Mouse (Mus musculus) layer of hippocampus, postnatal 36 days (tissue): Measurements from ENCODE around the gene 4931406P16Rik. TPM values are rescaled to one million over a fixed set of nuclear protein-coding genes. Genes with fewer than 3 reads are reported as not detected.
A peak's percentile ranks its signal among the peaks of the same experiment; 100 is the strongest.
"Not testable (repeated sequence)": the region's sequence is repeated elsewhere in the genome, so short reads cannot be mapped to it uniquely, and the experiment has no call there.

ENCODE experiments used
- DNase-seq, 2 experiments: peaks; one replicate each; pipeline ENCODE4 v3.0.0; 2022
- total RNA-seq, 2 experiments: library from RNA; stranded (reverse); gene quantifications; 2 replicates each; pipeline ENCODE4 v1.2.3; 2021

Gene 4931406P16Rik
- total RNA-seq: 10 to 100 TPM; 36.5 to 42.3 TPM

DNA sequence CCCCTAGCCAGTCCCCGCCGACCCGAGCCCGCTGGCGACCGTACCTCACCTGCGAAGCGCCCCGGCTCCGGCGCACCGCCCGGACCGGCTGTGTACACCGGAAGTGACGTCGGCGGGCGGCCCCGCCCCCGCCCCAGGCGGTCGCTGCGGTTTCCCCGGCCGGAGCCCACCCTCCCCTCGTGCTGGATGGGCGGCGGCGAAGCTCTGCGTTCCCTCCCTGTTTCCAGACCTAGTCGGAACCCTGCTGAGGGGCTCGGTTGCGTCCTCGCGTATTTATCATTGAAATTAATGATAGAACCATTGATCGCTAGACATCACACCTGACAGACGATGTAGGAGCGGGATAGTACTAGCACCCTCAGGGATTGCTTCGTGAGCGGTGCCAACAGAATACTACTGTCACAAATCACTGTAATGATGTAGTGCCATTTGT is at the start of gene 4931406P16Rik:
TSS of gene 4931406P16Rik (minus strand) at position 109 of the 433 bp plus-strand sequence.
- peak; percentile 87 to 89 for DNase-seq

DNA sequence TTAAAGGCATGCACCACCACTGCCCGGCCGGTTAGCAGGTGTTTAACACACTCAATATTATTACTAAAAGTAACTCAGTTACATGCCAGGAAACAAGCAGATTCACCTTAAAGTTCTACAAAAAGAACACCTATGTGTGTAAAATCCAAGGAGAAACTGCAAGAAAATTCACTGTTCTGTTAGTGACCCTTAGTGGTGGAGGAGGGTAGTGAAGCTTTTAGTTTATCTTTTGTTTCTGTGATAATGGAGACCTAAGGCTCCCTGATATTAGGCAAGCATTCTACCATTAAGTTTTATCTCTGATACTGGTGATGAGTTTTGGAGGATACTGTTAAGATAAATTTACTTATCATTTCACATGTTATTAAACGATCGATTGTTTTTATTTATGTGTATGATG is 42.3 kb upstream of the 4931406P16Rik start:
- no peak for DNase-seq

DNA sequence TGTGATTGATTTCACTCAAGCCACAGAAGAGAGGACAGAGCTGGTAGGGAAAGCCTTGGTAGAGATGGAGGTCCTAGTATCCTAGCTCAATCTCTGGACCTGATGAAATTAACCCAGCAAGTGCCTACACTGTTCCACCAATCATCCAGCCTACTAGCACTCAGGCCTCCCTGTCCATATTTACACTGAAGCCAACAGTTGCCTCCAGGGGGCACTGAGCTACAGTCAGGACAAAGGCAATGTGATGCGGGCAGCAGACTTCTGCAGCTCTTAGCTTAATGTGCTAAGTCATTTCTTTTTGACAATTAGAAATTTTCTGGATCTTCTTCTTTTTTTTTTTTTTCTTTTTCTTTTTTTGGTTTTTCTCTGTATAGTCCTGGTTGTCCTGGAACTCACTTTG is 38.6 kb upstream of the 4931406P16Rik start:
- DNase-seq: no peak

DNA sequence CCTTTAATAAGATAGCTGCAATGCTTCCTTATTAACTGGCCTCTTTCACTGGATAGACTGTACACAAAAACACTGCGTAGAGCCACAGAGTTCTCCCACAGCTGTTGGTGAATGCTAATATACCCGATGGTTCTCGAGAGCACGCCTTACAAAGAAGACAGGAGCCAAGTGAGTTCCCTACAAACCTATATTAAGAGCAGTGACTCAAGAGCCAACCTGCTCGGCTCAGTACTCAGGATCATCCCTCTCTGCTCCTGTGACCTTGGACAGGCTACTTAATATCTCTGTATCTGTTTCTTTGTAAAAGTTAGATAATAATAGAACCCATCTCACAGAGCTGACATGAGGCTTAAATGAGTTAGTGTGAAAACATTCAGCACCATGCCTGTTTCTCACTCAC is 36.8 kb upstream of the 4931406P16Rik start:
- no peak for DNase-seq

DNA sequence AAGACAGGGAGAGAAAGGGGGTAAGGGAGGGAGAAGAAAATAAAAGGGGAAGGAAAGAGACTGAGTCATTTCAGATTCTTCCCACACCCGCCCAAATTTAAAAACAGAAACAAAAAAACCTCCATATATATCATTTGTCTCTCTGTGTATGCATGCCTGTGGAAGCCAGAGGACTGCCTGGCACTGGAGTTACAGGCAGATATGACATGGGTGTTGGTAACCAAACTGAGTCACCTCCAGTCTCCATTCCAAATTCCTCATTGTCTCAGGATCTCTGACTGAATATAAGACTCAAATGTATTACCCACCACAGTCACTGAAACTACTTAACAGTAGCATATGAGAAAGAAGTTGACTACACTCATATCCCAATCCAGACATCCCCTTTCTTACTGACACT is 34.7 kb upstream of the 4931406P16Rik start:
- no peak for DNase-seq

DNA sequence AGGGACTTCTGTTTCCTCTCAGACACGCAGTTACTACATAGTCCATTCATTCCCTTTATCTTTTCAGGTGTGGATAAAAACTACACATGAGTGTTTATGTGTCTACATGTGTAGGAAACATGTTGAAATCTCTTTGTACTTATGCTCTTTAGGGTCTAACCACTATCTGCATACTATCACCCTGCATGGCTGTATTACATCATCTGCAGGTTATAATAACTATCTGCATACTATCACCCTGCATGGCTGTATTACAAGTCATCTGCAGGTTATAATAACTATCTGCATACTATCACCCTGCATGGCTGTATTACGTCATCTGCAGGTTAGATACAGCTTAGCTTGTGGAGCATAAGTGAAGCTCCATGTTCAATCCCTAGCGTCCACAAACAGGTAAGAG is 33.7 kb upstream of the 4931406P16Rik start:
- DNase-seq: no peak

DNA sequence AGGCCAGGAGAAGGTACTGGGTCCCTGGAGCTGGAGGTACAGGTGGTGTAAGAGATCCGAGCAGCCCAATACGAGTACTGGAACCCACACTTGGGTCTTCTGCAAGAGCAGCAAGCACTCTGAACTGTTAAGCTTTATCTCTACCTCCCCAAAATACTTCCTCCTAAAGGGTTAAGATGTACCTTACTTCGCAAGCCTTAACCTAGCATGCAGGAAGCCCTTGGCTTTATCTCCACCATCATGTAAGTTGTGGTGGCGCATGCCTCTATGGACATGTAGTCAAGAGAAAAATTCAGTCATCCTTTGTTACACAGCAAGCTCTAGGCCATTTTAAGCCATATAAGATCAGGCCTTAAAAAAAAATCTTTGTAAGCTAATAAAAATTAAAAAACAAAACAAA is 33.2 kb upstream of the 4931406P16Rik start:
- no peak for DNase-seq

DNA sequence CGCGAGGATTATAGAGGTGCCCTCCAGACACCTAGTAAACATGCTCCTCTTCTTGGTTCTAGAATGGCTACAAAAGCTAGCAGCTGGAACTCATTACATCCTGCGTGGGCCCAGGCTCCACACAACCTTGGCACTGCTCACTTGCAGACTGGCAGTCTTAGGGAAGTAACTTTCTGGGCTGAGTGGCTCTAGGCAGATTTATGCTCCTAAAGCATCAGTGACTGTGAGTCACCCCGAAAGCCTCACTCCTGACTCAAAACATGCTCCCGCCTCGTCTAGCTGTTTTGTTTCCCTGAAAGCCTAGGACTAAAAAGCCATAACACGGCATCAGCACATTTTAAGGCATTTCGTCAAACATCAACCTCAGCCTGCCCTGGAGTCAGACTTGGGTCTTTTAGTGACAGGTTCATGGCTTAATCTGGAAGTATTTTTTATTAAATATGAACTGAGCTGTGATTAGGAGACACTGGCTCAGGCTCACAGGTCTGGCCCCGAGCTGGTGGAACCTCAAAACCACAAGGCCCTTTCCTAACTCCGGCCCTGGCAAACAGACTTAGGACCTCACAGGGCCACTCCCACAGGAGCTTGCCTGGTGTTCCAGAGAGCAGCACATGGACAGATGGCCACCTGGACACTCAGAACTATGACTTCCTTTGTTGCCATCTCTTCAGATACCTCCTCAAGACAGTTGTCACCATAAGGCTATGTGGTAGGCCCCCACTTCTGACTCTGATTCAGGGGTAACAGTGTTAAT is 28.9 kb upstream of the 4931406P16Rik start:
- no peak for DNase-seq

DNA sequence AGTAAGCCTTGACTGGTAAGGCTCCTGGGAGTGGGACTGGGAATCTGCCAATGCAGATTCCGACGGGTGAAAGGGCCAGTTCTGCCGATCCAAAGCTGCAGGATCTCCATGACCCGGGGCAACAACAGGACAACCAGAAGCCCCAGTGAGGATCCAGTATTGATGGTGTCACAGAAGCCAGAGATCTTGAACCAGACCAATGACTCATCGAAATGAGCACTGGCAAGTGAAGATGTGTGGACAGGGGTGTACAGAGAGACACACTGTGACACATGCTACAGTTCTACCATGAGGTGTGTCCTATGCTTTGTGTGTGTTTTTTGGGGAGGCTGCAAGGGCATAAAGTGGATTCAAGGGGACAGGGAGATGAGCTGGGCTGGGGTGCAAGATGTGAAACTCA is 27.5 kb upstream of the 4931406P16Rik start:
- DNase-seq: no peak

DNA sequence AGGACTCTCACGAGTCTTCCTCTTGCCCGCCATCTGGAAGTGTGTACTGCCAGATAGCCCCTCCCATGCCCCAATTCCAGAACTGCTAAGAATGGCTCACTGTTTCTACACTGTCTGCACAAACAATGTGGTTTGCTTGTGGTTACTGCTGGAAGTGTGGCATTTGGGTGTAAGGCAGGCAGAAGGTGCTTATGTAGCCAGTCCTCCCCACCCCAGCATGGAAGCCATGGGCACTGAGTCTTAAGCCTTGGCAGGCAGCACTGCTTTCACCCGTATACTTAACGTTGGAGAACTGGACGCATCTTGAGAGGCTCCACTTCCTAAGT is 25.8 kb upstream of the 4931406P16Rik start:
- no peak for DNase-seq

DNA sequence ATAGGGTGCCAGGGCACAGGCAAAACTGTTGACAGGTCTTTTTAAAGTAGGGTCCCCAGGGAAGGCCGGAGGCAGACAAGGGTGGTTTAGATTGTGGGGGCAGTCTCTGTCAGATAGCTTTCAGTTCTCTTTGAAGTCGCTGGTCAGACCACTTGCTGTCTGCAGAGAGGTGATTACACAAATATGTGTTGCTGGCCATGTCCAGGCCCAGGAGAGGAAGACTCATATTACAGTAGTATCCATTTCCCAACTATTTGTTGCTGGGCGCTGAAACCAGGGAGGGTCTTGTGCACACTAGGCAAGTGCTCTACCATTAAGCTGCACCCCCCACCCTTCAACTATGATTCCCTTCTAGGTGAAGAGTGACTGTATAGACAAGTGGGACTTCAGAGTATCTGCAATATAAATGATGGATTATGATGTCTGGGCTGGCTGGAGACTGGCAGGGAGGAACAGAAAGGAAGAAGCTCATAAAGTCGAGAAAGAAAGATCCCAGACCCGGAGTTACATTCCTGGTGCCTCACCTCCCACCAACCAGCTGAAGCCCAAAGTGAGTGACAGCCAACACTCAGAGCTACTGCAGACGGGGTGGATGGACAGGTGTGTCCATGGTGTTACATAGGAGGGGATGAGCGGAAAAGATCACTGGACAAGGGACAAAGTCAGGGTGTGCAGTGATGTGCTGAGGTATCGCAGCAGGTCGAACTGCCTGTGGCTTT is 25.3 kb upstream of the 4931406P16Rik start:
- DNase-seq: no peak

DNA sequence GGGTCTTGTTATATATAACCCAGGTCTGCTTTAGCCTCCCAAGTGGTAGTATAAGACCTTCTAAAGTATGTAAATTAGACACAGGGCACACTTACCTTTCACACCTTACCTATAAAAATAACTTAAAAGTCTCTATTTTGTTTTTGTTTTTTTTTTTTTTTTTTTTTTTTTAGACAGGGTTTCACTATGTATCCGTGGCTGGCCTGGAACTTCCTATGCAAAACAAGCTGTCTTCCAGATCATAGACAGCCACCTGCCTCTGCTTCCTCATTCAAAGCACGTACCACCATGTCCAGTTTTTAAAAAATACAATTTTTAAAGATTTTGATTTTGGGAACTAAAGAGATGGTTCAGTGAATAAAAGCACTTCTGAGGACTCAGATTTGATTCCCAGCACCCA is 23.9 kb upstream of the 4931406P16Rik start:
- DNase-seq: no peak

DNA sequence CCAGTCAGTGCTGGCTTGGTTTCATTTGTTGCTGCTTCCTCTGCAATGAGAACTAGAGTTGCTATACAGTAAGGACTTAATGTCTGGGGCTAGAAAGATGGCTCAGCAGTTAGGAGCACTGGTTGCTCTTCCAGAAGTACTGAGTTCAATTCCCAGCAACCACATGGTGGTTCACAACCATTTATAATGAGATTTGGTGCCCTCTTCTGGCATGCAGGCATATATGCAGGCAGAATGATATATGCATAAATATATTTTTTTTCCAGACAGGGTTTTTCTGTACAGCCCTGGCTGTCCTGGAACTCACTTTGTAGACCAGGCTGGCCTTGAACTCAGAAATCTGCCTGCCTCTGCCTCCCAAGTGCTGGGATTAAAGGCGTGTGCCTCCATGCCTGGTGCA is 23.2 kb upstream of the 4931406P16Rik start:
- not testable (repeated sequence) for DNase-seq

DNA sequence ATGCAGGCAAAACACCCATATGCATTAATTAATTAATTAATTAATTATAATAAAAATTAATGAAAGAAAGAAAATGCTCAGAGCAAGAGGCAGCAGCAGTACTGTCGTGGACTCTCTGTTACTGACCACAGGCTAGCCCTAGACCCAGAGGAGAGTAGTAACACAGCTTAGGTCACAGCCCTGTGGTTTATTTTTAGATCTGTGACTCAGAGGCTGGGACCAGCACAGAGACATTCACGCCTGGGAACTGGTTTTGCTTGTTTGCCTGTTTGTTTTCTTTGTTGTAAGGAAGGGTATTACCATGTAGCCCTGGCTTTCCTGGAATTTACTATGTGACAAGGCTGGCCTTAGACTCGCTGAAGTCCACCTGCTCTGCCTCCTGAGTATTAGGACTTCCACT is 14.1 kb upstream of the 4931406P16Rik start:
- DNase-seq: no peak

DNA sequence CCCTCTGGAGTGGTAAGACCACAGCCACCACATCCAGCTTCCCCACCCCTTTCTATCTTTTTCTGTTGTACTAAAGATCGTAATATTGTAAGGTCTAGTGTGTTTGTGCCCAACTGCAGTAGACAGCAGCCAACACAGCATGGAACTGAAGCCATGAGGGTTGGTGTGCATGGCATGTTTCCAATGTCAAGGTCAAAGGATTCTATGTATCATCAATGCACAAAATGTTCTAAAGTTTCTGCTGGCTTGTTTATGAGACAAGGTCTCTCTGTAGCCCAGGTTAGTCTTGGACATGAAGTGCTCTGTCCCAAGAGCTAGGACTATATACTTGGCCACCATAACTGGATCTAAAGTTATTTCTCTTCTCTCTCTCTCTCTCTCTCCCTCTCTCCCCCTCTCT is 11.5 kb upstream of the 4931406P16Rik start:
- no peak for DNase-seq

DNA sequence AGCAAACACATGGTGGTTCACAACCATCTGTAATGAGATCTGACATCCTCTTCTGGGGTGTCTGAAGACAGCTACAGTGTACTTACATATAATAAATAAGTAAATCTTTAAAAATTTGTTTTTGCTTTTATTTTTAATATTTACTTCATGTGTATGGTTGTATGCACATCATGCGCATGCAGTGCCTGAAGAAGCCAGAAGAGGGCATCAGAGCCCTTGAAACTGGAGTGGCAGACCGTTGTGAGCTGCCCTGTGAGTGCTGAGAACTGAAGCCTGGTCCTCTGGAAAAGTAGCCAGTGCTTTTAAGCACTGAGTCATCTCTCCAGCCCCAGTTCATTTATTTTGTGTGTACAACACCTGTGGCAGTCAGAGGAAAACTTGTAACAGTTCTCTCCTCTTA is 10.7 kb upstream of the 4931406P16Rik start:
- DNase-seq: no peak

DNA sequence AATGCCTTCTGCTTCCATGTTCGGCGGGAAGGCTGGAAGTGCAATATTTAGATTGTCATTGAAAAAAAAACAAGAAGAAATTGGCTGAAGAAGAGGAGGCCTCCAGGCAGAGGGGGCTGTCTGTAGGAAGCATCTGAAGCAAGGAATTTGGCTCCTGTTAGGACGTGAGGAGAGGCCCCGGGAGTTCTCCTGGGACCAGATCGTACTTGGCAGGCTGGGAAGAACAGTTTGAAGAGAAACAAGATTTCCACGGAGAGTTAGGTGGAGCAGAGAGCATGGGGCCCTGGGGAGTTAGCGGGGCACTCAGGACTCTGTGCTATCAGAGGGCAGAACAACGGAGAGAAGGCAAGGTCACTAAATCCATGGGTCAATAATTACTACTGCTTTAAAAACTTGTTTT is 10.0 kb upstream of the 4931406P16Rik start:
- DNase-seq: no peak

DNA sequence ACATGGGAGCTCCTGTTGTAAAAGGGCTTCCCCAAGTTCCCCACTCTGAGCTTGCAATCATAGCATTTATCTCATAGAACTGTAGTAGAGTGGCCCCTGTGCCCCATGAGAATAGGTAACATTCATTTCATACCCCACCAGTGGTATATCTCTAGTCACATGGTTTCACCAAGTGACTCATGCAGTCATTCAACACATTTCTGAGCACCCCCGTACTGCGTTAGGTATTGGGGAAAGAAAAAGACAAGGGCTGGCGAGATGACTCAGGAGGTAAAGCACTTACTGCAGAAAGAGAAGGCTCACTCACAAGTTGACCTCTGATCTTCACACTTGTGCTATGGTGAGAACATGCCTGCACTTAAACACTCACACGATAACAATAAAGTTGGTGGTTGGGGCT is 8.6 kb upstream of the 4931406P16Rik start:
- no peak for DNase-seq

DNA sequence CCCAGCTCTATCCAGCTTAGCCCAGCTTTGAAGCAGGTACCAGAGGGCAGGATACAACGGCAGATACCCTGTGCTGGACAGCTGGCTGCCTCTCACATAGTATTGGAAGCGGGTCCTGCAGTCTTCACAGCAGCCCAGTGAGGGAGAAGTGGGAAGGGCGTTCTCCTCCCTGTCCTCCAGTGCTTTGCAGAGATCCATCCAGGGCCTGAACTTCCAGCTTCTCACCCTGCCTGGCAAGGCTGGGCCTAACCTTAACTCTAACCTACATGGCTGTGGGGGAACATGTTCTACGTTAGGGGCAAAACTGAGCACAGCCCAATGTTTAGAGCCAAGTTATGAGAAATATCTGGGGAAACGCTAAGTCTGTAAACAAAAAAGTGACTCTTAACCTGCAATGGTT is 7.8 kb upstream of the 4931406P16Rik start:
- DNase-seq: no peak

DNA sequence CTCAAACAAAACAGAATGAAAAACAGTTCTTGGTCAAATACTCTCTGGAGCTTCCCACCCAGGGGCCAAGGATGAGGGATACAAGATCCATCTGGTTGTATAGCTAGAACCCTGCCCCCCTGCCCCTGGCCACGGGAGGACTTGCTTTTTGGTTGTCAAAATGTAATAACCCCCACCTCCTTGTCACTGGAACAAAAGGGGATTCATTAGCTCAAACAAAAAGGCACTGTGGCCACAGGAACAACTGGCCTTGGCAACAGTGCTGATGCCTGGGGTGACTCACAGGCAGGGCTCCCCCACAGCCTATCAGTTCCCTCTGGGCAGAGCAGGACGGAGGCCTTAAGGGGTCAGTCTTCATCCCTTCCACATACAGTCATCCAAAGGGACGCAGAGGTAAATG is 6.6 kb upstream of the 4931406P16Rik start:
- peak in 1 of 2 experiments; percentile 44 for DNase-seq

DNA sequence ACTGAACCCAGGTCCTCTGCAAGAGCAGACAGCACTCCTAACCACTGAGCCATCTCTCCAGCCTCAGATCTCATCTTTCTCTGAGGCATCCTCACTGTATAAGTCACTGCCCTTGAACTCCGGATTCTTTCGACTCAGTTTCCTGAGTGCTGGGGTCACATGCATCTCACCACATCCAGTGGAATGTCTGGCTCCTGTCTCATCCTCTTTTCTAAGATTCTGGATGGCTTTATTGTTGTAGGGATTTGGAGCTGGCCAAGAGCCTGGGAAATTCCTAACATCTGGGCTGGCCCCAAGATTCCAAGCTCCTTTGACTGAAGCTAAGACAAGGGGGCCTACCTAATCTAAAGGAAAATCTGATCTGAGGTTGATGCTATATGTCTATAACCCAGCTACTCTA is 5.8 kb upstream of the 4931406P16Rik start:
- DNase-seq: no peak

DNA sequence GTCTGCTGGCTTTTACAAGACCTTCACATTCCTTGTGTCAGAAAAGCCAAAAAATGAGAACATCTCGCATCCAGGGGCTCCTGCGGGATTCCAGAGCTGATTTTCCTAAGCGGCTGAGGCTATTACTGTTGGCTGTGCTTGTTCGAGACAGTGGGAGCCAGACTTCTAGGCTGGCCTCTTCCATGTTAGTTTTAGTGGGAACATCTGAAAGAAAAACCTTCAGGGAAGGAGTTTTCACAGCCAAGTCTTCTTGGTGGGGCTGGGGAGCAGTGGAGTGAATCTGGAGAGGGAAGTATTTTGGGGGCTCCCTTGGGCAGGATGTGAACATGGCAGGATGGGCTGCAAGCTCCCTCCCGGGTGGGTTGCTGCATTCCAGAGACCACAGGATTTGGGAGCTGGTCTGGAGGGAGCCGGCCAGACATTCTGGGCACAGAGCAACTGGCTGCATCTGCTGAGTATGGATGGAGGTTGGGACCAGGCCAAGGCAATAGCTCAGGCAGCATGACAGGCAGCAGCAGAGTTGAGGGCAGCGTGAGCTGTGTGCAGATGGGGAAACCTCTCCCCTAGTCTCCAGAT is 4.6 kb upstream of the 4931406P16Rik start:
- DNase-seq: peak in 1 of 2 experiments; percentile 35

DNA sequence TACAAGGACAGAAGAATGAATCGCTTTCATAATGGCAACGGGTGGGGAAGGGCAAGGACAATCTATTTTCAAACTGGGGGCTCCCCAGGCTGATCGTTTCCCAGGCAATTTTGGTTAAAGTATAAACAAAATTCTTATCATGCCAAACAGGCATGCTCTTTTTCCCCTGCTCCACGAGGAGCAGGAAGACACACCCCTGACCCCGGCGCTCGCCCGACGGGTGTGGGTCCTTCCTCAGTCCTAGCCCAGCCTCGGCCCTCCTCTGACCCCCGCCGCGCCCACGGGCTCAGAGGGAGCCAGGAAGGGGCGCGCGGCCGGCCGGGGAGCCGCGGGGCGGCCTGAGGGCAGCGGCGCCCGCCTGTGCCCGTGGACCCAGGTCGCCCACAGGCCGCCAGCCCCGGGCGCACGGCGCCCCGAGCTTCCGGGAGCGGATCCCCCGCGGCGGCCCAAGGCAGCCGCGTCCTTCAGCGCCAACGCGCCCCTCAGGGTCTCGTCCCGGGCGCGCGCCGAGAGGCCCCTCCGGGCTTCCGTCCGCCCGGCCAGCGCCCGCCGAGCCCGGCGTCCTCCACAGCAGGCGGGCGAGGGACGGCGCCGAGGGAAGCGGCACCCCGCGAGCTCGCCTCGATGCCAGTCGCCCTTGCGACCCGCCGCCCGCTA is 437 bp downstream of the 4931406P16Rik start:
- peak in 1 of 2 experiments; percentile 8 for DNase-seq
